Mouse (Mus musculus) C2C12 (cell line): ENCODE results near the gene Nxn. TPM values are rescaled to one million over a fixed set of nuclear protein-coding genes. Genes with fewer than 3 reads are reported as not detected.
A peak's percentile ranks its signal among the peaks of the same experiment; 100 is the strongest.

Source experiments
- H3K27me3 ChIP-seq: one replicate; pipeline ENCODE4 v1.6.1; 2011; ENCODE audit not compliant: control insufficient read depth, insufficient read depth, insufficient read length
- H3K36me3 ChIP-seq: one replicate; pipeline ENCODE4 v1.6.1; 2011; ENCODE audit not compliant: control insufficient read depth, insufficient read depth
- H3K4me3 ChIP-seq: one replicate; pipeline ENCODE4 v1.5.1; 2011; ENCODE audit warnings: mild to moderate bottlenecking, control low read depth; ENCODE audit not compliant: poor library complexity, insufficient read depth, severe bottlenecking
- H3K79me2 ChIP-seq: one replicate; pipeline ENCODE4 v1.6.1; 2011; ENCODE audit not compliant: control insufficient read depth, insufficient read depth
- H3K79me3 ChIP-seq: one replicate; pipeline ENCODE4 v1.6.1; 2011; ENCODE audit warnings: low read depth, control low read depth
- H3ac ChIP-seq: one replicate; pipeline ENCODE3; 2011; ENCODE audit warnings: low read depth; ENCODE audit not compliant: control insufficient read depth, insufficient read length
- CEBPB ChIP-seq: IDR thresholded peaks from one replicate; pipeline ENCODE4 v1.6.1; 2011; ENCODE audit warnings: low read depth, mild to moderate bottlenecking, control low read depth, moderate library complexity
- CTCF ChIP-seq: IDR thresholded peaks from one replicate; pipeline ENCODE4 v1.5.1; 2011; ENCODE audit not compliant: control insufficient read depth, insufficient read depth, insufficient read length
- FOSL1 ChIP-seq: IDR thresholded peaks from one replicate; pipeline ENCODE4 v1.8.0; 2011; ENCODE audit warnings: mild to moderate bottlenecking, low read length; ENCODE audit not compliant: poor library complexity, insufficient read depth, severe bottlenecking
- MAX ChIP-seq: IDR thresholded peaks from one replicate; pipeline ENCODE4 v1.6.1; 2011; ENCODE audit warnings: mild to moderate bottlenecking, control low read depth
- MYOD1 ChIP-seq: IDR thresholded peaks from one replicate; pipeline ENCODE4 v1.6.1; 2011; ENCODE audit warnings: low read depth; ENCODE audit not compliant: control insufficient read depth, insufficient read length
- MYOG ChIP-seq: IDR thresholded peaks from one replicate; pipeline ENCODE4 v1.6.1; 2011; ENCODE audit not compliant: control insufficient read depth, insufficient read length; ENCODE audit errors: extremely low read depth
- USF1 ChIP-seq: IDR thresholded peaks from one replicate; pipeline ENCODE4 v1.6.1; 2011; ENCODE audit warnings: low read depth, mild to moderate bottlenecking, control low read depth, moderate library complexity
- polyA plus RNA-seq: library from polyadenylated mRNA; unstranded; fragments of >200 nt; fragmentation: generic; extraction: Trizol; gene quantifications from one replicate; pipeline ENCODE4 v1.2.1, GENCODE M21; 2012; ENCODE audit warnings: missing spikeins

Gene Nxn
- polyA plus RNA-seq, 1 experiment: 85.5 TPM

DNA sequence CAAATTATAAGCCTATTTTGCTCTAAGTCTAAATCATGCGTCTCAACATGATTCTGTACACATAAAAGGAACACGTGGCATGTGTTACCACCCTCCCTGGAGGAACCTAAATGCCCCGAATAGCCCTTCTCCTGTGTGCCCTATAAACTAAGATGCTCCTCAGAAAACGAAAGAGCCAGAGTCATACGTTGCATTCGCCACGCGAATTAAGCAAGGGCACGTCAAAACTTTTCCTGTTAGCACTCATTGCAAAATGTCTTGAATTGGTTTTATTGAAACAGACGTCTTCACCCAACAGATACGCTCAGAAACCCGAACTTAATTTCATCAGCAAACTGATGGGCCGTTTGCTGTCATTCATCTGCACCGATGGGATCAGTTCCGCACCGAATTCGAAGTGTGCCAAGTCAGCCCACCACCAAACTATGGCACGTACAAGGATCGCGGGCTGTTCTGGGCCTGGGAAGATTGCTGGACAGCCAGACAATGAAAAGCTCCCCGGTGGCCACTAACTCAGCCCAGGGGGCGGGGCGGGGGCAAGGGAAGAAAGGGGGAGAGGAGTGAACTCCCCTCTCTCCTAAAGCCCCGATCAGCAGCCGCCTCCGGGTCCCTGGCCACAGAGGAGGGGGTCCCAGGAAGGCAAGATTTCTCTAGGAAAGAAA is 1.2 kb downstream of the Nxn start:
- Histone ChIP-seq H3K79me2 (peaks cover 60% of the 10 kb centered on the region), H3ac (peak overlapping the region; percentile 91), H3K4me3 (peak overlapping the region; percentile 83), H3K27me3 (no peaks in the 10 kb centered on the region), H3K79me3 (peaks cover 50% of the 10 kb centered on the region), H3K36me3 (no peaks in the 10 kb centered on the region)
- TF ChIP-seq MAX (peak; percentile 7), USF1 (peak; percentile 46), CEBPB (peak; percentile 21), FOSL1 (no peak)

DNA sequence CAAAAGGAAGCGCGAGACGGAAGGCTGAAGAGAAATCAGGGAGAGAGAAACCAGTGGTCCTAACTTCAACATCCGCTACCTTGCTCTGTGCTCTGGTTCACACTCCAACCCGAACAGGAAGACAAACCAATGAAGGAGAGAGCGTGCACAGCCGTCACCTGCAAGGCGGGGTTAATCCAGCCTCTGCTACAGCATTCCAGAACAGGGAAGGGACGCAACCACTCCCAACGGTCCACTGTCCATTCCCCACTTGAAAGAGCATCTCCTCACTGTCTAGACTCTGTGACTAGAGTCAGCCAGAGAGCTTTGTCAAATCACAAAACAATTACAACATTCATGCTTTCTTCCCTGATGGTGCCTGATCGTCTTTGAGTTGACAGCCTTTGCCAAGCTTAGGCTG is 5.9 kb downstream of the Nxn start:
- Histone ChIP-seq H3K79me3 (peaks cover 77% of the 10 kb centered on the region), H3ac (no peak overlapping the region), H3K79me2 (peaks cover 100% of the 10 kb centered on the region), H3K27me3 (no peaks in the 10 kb centered on the region), H3K4me3 (no peak overlapping the region), H3K36me3 (peaks cover 12% of the 10 kb centered on the region)
- TF ChIP-seq CTCF (no peak), CEBPB (no peak), MYOG (no peak), MYOD1 (no peak), FOSL1 (no peak), USF1 (no peak), MAX (no peak)

DNA sequence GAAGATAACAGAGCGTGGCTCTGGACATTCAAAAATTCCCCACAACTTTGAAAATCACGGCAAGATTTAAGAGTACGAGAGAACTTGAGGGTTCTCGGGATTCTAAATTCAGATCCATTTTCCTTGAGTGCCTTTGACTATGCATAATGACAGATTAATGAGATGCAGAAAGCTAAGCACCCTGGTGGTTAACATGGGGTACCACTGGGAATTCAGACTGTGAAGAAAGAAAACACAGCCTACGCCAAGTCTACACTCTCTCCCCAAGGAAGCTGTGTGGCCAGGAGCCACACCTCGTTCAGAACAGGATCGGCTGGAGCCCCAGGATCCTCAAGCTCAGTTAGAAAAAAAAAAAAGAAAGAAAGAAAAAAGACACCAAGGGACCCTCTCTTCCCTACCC is 6.4 kb downstream of the Nxn start:
- H3K79me2 ChIP-seq: peaks cover 100% of the 10 kb centered on the region
- TF ChIP-seq CTCF (no peak), MYOD1 (no peak), FOSL1 (no peak), MYOG (no peak), USF1 (no peak), CEBPB (no peak), MAX (no peak)
- no peaks in the 10 kb centered on the region for H3K27me3 ChIP-seq
- peaks cover 77% of the 10 kb centered on the region for H3K79me3 ChIP-seq
- H3ac ChIP-seq: no peak overlapping the region
- H3K36me3 ChIP-seq: peaks cover 12% of the 10 kb centered on the region
- H3K4me3 ChIP-seq: no peak overlapping the region

DNA sequence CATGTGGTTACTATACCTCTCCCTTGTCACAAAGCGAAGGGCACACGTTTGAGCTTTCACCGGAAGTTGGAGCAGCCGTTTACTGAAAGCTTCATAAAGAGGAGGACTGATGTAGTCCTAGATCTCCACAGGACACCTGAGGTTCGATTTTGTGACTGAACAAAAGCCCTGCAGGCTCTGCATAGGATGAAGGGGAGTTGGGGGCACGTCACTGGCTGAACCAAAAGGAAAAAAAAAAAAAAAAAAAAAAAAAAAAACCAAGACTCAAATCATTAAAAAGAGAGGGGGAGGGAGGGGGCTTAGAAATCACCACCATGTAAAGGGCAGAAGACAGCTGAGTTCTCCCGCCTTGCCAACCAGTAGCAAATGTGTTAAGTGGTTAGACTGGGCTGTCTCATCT is 10.2 kb downstream of the Nxn start:
- Histone ChIP-seq H3K79me3 (peaks cover 66% of the 10 kb centered on the region), H3K79me2 (peaks cover 99% of the 10 kb centered on the region), H3K4me3 (no peak overlapping the region), H3K36me3 (peaks cover 12% of the 10 kb centered on the region), H3K27me3 (no peaks in the 10 kb centered on the region), H3ac (no peak overlapping the region)
- TF ChIP-seq USF1 (no peak), CTCF (no peak)

DNA sequence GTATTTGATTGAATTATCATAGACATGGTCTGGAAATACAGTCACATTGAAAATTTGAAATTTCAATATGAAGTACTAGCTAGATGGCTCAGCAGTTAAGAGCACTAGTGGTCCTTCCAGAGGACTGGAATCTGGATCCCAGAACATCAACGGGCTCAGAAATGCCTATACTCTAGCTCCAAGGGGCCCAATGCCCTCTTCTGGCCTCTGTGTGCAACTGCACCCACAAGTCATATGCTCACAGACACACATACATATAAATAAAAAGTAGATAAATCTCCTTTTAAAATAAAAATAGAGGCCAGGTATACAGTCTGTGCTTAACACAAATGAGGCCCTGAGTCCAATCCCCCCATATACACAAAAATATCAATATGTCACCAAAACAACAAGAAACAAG is 11.8 kb downstream of the Nxn start:
- Histone ChIP-seq H3K79me2 (peaks cover 99% of the 10 kb centered on the region), H3ac (no peak overlapping the region), H3K36me3 (peaks cover 10% of the 10 kb centered on the region), H3K27me3 (no peaks in the 10 kb centered on the region), H3K79me3 (peaks cover 57% of the 10 kb centered on the region), H3K4me3 (no peak overlapping the region)
- TF ChIP-seq MYOD1: no peak
- TF ChIP-seq MAX: no peak
- TF ChIP-seq CTCF: no peak
- no peak for TF ChIP-seq USF1
- no peak for TF ChIP-seq CEBPB
- no peak for TF ChIP-seq FOSL1
- TF ChIP-seq MYOG: no peak

DNA sequence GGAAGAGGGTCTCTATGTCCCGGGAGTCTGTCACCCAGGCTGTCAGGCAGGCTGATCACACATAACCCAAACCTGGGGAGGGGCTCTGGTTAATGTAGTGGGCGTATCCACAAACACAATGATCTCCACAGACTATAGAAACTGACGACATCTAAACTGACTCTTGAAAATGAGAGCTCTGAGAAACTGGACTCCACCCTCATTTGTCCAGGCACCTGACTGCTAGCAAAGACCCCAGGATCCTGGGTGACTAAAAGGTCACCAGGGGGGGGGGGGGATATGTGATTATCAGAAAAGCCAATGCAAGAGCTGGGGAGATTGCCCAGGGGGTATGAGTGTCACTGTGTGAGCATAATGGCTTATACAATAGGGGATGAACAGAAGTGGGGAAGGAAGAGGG is 13.2 kb downstream of the Nxn start:
- Histone ChIP-seq H3K79me2 (peaks cover 99% of the 10 kb centered on the region), H3K79me3 (peaks cover 52% of the 10 kb centered on the region), H3K36me3 (peaks cover 4% of the 10 kb centered on the region), H3ac (no peak overlapping the region), H3K4me3 (no peak overlapping the region), H3K27me3 (no peaks in the 10 kb centered on the region)
- TF ChIP-seq CTCF: no peak
- no peak for TF ChIP-seq MYOG
- no peak for TF ChIP-seq CEBPB
- TF ChIP-seq MAX: no peak
- no peak for TF ChIP-seq MYOD1
- no peak for TF ChIP-seq USF1
- no peak for TF ChIP-seq FOSL1
